Mouse (Mus musculus) kidney, adult 2 months (tissue): ENCODE measurements at regions not wholly inside any gene's neighbourhood (a gene's known extent, or its start where the extent isn't known, plus 50 kb on each side); places are given as distances from the start of the nearest gene placed in this dataset.

Experiments used
- CTCF ChIP-seq: fragments of 200-500 bp; conservative IDR thresholded peaks from 2 replicates; pipeline ENCODE4 v1.5.1; 2011; ENCODE audit warnings: low read depth, mild to moderate bottlenecking, control low read depth, low read length, moderate library complexity, mixed read lengths; ENCODE audit not compliant: insufficient read depth, insufficient read length
- POLR2A ChIP-seq: fragments of 200-500 bp; IDR thresholded peaks from one replicate; pipeline ENCODE4 v1.6.1; 2011; ENCODE audit warnings: low read depth, low read length, control low read depth

DNA sequence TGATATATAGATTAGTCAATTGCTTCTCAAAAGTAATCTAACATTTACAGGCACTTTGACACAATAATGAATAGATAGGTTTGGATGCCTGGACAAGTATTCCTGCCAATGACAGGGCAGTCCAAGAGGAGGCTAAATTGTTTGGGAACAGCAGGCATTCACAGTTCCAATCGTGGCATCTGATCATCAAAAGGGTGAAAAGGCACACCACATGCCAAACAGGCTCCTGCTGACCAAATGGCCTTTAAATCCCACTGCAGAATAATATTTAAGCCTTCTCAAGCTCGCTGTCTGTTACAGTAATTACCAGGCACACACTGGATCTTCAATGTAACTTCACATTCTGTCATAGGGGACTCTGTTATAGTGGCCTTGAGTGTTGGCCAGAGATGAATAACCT lies 222.1 kb upstream of the Lrrc3b start:
- no peak for TF ChIP-seq POLR2A
- TF ChIP-seq CTCF: no peak
